Mouse (Mus musculus): ENCODE measurements around the gene Atm. TPM values are rescaled to one million over a fixed set of nuclear protein-coding genes. Genes with fewer than 3 reads are reported as not detected.

Gene Atm
- total RNA-seq (2021) (10 to 100 TPM; 11.4 to 13.7 TPM), polyA plus RNA-seq (2012; rRNA removed) (0.27 and 0.35 TPM in 2 replicates)
- long read RNA-seq, result 0 reads

DNA sequence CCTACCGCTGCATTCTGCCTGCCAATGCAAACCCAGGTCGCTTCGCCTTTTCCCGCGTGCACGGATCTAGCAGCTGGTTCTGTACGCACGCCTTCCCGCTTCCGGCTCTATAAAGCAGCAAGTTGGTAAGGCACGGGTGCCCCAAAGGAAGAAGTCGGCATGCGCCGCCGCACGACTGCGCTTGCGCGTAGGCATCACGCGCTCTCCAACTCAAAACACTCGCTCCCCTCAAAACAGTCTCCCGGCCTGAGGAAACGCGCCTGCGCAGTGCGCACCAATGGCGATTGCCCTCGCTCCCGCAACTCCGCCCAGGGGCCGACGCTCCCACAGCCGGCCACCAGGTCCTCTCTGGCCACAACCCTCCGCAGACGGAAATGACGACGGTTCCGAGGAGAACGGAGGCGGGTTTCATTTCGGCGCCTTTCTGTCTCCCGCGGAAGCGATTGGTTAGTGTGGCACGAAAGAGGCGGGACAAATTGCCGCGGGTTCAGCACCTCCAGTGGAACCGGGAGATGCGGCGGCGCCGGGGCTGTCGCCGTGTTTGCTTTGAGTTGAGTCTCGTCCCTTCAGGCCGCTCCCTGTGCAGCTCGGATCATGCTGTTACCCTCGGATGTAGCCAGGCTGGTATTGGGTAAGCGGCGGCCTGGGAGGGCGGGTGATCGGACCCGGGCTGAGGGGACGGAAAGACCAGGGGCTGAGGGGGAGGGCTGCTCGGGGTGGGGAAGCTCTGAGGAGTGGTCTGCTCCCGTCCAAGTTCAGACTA lies at the start of gene Atm, which contains the start of gene Npat:
Gene Atm (minus strand): TSS at position 183 of the 763 bp plus-strand sequence.
Gene Npat (plus strand): TSS at position 490 of the 763 bp plus-strand sequence.
- DNase-seq, result peak; percentile 100

DNA sequence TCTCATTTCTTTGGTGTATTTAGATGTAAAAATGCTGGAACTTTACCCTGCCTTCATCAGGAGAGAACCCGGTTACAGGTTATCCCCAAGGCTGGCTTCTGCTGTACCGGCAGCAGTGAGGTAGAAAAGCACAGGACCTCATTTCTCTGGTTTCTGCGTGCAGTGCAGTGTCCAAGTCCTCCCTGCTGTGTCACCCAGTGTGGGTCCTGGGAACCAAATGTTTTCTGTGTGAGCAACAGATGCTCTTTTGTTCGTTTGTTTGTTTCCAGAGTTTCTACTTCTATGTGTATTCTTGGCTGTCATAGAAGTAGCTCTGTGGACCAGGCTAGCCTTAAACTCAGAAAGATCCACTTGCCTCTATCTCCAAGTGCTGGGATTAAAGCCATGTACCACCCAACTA lies 45.3 kb upstream of the Atm start:
- DNase-seq, result no peak

DNA sequence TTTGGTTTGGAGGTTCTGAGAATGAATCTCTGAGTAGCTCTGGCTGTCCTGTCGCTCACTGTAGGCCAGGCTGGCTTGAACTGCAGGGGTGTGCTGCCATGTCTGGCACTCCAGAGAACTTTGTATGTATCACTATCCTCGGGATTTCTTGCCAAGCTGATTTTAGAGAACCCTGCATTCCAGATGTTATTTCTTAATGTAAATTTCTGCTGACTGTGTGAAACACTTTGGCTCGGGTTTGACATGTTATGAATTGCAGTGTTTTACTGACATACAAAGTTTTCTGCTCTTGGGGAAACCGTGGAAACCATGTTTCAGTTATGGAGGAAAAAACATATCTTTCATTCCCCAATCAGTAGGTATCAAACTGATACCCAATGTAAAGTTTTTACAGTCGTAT lies 39.2 kb upstream of the Atm start:
- DNase-seq, result no peak

DNA sequence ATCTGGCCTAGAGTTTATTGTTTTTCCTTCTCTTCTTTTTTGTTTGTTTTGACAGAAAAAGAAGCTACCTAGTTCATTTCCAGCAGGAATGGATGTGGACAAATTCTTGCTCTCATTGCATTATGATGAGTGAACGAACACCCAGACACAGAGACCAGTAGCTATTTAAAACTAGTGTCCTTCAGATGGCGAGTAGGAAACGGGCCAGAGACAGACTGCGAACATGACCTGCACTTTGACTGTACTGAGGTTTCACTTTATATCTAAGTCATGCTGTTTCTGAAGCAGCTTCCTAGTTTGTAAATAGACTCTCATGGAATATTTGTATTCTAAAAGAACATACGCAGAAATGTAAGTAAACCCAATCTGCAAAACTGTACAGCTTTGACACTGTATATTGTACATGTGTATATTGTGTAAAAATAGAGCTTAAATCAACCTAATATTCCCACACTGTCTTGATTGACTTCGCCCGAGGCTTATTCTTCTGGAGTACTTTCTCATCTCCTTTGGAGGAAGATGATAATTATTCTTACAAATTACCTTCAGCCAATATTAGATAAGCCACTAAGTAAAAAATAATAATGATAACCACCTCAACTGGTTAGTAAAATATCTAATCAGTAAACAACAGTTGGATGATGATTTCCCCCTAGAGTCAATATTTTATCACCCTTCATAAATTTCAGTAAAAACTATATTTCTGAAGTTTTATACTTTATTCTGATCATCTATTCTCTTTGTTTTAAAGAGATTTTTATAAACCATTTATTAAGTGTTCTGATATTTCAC lies 36.2 kb upstream of the Atm start:
- no peak for DNase-seq

DNA sequence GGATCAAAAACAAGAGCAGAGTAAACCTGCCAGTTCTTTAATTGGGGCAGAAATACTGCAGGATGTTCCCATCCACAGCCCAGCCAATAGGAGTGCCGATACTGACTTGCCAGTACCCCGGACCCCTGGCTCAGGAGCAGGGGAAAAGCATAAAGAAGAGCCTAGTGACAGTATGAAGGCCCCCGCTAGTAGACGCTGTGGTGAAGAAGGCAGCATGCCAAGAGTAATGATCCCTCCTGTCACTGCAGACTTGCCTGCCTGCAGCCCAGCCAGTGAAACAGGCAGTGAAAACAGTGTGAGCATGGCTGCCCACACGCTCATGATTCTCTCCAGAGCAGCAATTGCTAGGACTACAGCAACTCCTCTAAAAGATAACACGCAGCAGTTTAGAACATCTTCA lies 34.1 kb upstream of the Atm start:
- DNase-seq, result peak; percentile 8

DNA sequence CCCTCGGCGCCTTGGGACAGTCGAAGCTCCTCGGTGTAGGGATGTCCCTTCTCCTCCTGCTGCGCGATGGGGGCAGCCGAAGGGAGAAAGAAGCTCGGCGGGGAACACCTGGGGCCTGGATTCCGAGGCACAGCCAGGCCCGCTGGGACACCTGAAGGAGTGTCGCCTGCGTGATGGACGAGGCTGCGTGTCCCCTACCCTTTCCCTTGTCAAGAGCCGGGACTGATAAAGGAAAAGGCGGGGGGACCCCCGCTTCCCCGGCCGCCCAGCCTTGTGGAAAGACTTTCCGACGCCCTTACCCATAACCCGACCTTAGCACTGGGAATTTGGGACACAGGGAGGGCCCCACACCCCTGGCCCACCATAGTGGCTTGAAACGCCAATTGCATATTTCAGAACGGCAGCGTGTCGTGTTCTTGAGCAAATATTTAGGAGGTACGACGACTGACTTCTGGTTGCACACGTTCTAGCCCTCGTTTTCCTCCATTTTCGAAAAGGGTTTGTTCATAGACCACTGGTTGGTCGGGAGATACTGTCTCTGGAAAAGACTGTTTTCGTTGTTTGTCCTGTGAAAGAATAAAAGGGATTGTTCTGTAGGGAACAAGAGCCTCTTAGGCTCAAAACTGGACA lies 911 bp upstream of the Atm start:
- no peak for DNase-seq

DNA sequence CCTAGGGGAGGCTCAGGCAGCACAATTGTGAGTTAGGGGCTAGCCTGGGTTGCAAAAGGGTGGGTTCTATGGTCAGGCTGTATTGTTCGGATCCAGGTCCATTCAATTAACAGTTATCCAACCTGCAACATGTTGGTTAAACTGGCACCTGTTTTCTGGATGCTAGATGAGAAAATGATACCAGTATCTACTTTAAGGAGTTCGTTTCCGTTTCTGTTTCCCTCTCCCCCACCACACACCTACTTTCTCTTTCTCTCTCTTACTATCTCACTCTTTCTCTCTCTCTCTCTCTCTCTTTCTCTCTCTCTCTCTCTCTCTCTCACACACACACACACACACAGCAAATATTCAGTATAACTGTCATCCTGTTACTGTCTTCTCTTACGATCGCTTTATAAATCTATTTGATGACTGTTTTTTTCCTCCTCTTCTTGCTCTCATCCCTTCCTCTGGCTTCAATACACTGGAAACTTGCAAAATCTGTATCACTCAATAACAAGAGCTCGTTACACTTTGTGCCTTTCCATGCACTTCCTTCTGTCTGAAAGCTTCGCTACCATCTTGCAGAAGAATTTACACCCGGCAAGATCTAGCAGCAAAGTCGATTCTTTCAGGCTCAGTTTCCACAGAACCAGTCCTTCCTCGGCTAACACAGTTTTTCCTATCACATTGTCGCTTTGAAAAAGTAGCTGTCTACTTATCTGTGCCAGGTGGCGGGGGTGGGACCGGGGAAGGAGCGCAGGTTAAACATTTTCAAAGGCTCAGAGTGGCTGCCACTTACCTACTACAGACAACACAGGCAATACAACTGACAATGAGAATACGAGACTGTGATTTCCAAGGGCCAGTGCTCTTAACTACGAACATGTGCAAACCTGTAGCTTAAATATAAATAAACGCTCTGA lies 872 bp downstream of the Atm start:
- DNase-seq, result peak; percentile 16

DNA sequence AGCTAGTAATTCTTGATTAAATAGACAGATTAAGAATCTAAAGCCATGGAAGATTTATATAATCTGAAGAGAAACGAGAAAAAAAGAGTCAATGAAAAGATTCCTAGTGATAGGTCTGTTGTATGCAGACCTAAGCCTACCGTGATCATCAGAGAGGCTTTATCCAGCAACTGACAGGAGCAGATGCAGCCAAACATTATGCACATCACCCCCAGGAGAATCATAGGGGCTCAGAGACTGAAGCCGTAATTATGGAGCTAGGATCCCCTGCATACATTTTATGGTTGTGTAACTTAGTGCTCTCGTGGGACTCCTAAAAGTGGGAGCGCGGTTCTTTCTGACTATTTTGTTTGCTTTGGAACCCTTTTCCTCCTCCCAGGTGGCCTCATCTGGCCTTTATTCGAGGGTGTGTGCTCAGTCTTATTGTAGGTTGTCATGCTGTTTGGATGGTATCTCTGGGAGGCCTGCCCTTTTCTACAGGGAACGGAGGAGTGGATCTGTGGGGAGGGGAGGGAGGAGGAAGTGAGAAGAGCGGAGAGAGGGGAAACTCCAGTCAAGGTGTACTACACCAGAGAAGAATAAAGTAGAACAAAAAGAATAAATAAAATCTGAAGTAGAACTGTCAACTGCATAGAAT lies 19.0 kb downstream of the Atm start:
- no peak for DNase-seq

DNA sequence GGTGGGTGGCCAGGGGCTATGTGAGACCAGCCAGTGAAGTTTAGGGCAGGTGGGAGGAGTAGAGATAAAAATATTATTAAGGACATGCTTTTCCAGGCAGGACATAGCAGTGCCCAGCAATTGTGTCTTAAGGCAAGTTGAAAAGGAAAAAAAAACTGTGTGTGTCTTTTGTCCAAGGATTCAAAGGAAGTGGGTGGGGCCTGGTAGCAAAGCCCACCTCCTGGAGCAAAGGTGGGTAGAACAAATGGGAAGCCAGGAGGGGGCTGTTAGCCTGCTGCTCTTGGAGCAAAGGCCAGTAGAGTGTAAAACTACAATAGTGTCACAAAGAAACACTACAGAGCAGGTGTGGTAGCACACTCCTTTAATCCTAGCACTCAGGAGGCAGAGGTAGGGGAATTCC lies 22.4 kb downstream of the Atm start:
- DNase-seq, result no peak

DNA sequence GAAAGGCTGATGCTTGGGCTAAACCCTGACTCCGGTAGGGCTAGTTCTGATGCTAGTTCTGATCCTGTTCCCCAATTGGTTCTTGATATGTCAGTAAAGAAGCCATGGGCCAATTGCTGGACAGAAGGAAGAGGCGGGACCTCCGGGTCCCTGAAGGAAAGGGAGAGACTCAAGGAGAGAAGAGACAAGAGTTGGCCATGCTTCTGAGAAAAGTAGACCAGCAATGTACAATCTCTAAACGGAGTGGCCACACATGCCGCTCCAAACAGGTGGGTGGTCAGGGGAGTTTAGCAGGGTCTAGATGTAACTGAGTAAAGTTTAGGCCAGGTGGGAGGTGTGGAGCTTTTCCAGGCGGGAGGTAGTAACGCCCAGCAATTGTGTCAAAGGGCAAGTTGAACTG lies 28.5 kb downstream of the Atm start:
- peak; percentile 14 for DNase-seq

DNA sequence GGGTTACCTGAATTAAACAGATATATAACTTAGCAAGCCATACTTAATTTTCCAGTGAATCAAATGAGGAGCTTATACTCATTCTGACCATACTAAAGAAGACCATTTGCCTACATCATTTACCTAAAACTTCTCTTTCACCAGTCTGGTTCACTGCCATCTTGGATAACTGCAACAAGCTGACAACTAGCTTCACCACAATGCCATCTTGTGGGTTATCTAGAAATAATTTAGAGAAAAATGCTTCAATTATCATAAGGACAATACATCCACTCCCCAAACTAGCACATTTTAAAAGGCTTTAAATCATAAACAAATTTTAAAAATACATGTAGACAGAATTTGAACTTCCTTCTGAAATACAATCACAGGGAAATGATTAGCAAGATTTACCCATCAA lies 50.7 kb downstream of the Atm start:
- DNase-seq, result no peak

DNA sequence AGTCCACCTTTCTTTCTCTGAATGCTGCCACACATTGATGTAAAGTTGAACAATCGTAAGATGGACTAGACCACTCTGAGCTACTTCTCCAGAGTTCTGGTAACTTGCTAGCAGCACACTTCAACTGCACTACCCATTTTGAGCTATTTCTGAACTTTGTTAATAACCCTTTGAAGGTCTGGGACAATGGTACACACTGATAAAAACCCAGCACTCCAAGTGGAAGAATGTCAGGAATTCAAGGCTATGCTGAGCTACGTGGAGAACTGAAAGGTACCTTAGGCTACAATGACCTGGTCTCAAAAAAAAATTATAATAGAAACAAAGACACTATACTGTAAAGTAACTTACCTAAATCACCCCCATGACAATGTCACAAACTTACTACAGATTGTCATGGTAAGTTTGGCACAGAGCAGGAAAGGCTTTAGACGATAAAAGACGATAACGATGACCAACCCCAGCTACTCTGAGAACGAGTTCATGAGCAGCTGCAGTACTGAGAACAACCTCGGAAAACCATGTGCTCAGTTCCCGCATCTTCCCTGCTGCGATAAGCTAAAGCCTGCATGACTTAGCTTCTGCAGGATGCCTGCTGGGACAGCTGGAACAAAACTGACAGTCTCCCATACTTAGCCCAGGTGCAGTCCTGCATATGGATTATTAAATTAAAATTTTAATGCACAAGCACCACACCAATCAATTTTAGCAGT lies 63.6 kb downstream of the Atm start:
- DNase-seq, result no peak

DNA sequence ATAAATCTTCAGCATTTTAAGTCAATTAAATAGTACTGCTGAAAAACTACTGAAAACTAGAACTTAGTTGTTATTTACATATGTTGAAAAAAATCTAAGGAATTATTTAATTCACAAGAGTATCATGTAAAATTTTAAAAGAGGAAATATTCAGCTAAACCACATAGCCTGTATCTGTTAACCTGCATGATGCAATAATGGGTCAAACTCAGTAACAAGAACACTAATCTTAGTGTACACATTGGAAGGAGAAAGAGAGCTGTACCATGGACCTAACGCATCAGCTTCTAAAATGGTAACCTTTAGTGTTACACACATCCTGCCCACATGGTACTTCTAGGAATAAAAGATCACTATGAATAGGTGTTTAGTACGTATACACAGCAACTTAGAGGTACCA lies 84.5 kb downstream of the Atm start:
- no peak for DNase-seq

DNA sequence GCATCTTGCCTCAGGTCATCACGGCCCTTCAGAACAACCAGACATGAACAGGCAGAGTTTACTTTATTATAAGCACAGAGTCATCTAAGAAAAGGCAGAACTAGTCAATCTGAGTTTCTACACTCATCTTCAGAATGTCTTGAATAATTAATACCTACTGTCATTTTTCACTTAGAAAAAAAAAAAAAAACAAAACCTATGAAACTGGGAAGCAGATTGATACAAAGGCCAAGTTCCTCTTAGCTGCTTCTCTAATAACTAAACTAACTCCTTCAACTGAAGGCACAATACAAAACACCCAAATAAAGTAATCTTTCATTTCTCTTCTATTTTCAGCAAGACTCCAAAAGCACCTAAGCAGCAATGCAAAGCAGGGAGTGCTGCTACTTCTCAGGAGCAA lies 85.9 kb downstream of the Atm start:
- no peak for DNase-seq

DNA sequence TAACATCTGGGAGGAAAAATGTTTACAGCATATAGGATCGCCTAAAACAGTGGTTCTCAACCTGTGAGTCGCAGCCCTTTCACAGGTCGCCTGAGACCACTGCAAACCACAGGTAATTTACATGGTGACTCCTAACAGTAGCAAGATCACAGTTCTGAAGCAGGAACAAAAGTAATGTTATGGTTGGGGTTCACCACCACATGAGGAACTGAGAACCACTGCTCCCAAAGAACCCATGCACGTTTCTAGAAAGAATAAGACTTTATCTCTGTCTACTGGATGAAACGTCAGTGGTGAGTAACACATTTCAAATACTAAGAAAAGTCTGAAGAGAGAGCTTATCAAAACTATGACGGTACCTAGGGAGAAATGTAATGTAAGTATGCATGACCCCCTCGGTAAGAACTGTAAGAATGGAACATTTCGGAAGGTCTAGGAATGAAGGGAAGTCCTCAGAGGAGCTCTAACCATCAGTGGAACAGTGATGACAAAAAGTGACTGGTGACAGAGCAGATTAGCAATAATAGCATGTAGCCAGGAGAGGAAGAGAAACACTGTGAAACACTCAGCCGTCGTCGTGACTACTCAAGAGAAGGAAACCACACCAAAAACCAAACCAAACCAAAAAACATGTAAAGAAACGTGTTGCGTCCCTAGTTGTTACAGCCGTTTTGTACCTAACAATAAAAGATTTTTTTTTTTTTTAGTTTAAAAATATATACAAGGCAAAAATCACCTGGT lies 100.5 kb downstream of the Atm start:
- no peak for DNase-seq

DNA sequence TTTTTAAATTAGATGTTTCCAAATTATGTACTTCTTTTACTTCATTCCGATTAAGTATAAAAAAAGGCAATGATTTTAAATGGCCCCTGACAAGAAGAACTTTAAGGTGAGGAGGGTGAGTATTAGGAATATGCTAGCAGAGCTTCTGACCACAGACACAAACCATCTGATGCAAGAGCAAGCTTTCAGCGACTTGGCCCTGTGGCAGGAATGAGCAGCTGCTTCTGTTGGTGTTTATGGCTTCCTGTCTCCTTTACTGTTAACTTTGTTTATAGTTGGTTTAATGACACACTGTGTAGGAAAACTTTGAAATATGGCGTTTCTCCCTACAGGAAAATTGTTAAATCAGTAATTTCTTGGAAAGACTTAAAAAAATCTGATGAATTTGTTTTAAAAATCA lies 108.9 kb downstream of the Atm start:
- no peak for DNase-seq

DNA sequence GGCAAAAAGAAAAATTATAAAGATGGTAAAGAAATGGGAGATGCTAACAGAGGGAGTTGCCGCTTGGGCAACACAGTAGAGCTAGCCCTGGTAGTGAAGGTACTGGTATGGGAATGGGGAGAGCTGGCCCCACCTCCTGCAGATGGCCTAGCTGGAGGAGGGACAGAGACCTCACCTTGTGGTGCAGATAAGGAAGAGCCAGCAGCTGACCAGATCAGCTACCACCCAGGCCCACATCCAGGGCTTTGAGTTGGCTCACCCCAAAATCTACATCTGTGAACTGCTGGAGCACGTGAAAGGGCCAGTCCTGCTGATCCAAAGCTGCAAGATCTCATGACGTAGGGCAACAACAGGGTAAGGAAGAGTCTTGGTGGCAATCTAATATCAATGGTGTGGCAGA lies 109.8 kb downstream of the Atm start:
- DNase-seq, result no peak

DNA sequence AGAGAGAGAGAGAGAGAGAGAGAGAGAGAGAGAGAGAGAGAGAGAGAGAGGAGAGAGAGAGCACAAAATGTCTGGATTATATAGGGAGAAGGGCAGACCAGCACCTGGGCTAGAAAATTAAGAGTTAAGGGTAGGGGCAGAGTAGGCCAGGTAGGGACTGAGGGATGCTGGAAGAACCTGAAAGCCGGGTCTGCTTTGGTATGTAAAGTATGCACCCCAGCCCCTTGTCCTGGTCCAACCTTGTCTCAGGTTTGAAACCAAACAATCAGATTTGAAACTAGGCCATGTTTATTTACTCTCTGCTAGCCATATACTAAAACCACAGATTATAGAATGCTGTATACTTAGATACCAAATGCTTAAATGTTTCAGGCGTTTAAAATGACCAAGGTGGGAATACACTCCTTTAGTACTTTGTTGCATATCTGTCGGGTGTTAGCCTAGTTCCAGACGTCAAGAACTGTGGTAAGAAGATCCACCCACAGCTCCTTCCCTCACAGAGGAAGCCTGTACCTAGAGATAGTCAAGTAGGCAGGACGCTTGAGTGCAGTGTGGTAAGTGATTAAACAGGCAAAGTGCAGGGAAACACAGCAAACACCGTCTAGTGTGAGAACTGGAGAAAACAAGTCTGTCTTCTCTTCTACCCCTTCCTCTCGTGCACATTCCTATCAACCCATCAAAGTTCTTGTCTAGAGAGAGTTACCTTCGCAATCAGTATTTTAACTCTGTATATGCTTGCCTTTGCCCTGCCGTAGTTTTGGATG lies 114.2 kb downstream of the Atm start:
- DNase-seq, result no peak

DNA sequence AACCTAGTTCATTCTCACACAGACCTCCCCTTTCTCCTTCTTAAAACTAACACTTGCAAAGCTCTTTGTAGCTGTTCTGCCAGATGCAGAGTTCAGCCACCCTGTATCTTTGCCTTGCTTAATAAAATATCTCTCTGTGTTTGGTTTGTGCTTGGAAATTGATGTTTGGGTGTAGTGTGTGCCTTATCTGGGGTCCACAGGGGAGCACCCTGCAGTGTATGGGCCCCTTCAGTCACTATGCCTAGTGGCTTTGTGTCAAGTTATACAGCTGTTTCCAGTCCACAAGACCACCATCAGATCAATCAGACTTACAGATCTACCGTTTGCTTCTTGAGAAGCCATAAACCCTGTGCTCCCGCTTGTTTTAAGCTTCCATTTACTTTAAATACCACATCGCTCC lies 127.1 kb downstream of the Atm start:
- no peak for DNase-seq
